Mouse (Mus musculus) limb, embryonic 11.5 days (tissue): ENCODE measurements around the gene Pla1a. TPM values are rescaled to one million over a fixed set of nuclear protein-coding genes. Genes with fewer than 3 reads are reported as not detected.

Source experiments
- ATAC-seq: fragments of 200-750 bp; cut with Nextera tagmentation; 2 replicates; pipeline ENCODE4 v1.8.0; 2017; ENCODE audit warnings: low read depth; ENCODE audit not compliant: insufficient number of reproducible peaks, low FRiP score, low TSS enrichment
- DNase-seq: peaks from one replicate; pipeline ENCODE4 v3.0.0-alpha.2; 2015; ENCODE audit warnings: low spot score
- H3K27ac ChIP-seq: fragments of 300-500 bp; sonication (generic); replicated peaks from 2 replicates; pipeline ENCODE4 v1.5.1; 2014; ENCODE audit warnings: low read depth, mild to moderate bottlenecking, low read length
- H3K27me3 ChIP-seq: fragments of 300-500 bp; sonication (generic); 2 replicates; pipeline ENCODE4 v1.6.1; 2014; ENCODE audit warnings: mild to moderate bottlenecking, low read length, mixed read lengths; ENCODE audit not compliant: control insufficient read depth, insufficient read depth
- H3K36me3 ChIP-seq: fragments of 300-500 bp; sonication (generic); 2 replicates; pipeline ENCODE4 v1.6.1; 2014; ENCODE audit warnings: mild to moderate bottlenecking, low read length, moderate library complexity, mixed read lengths; ENCODE audit not compliant: control insufficient read depth, insufficient read depth
- H3K4me1 ChIP-seq: fragments of 300-500 bp; sonication (generic); 2 replicates; pipeline ENCODE4 v1.6.1; 2014; ENCODE audit warnings: low read length, mixed read lengths; ENCODE audit not compliant: control insufficient read depth, insufficient read depth
- H3K4me2 ChIP-seq: fragments of 300-500 bp; sonication (generic); 2 replicates; pipeline ENCODE4 v1.6.1; 2014; ENCODE audit warnings: low read depth, mild to moderate bottlenecking, moderate library complexity; ENCODE audit not compliant: severe bottlenecking
- H3K4me3 ChIP-seq: fragments of 300-500 bp; sonication (generic); 2 replicates; pipeline ENCODE4 v1.5.1; 2014; ENCODE audit warnings: low read depth, low read length
- H3K9ac ChIP-seq: fragments of 300-500 bp; sonication (generic); 2 replicates; pipeline ENCODE4 v1.6.1; 2014; ENCODE audit warnings: mild to moderate bottlenecking, low read length
- H3K9me3 ChIP-seq: fragments of 300-500 bp; sonication (generic); 2 replicates; pipeline ENCODE4 v1.6.1; 2016; ENCODE audit warnings: low read length; ENCODE audit not compliant: control insufficient read depth
- WGBS: fragments of 180-500 bp; shearing (Covaris S2); extraction: QIAGEN DNeasy Blood & Tissue Kit; methylation state at CpG from one replicate; pipeline ENCODE4 v1.1.7; 2014; 5-methylcytosine and 5-hydroxymethylcytosine counted together
- polyA plus RNA-seq: library from polyadenylated mRNA; unstranded; fragments of >200 nt; fragmentation: Nextera tagmentation; extraction: Ambion mirVana; gene quantifications from 2 replicates; pipeline ENCODE4 v1.2.1, GENCODE M21; 2014

Pla1a gene
- polyA plus RNA-seq, 1 experiment from 2014 or later: 0.07 TPM

- no peaks in the 10 kb centered on the region for H3K27me3 ChIP-seq
- H3K27ac ChIP-seq: no peak overlapping the region
- H3K9ac ChIP-seq: no peak overlapping the region
- H3K4me2 ChIP-seq: no peak overlapping the region
- DNase-seq (no peak), ATAC-seq (no peak)
- H3K9me3 ChIP-seq: no peaks in the 10 kb centered on the region
- H3K4me3 ChIP-seq: no peak overlapping the region
- peaks cover 2% of the 10 kb centered on the region for H3K36me3 ChIP-seq
- WGBS: 79% methylated on average over 7 of the region's 7 CpGs
- H3K4me1 ChIP-seq: peaks cover 4% of the 10 kb centered on the region
Observed at GRCm38 (mm10) chr16:38350361-38350855, 82.5 kb downstream of the Pla1a start.

GRCm38 (mm10) chr16:38349881-38350280 is 83.1 kb downstream of the Pla1a start:
- no peak overlapping the region for H3K4me2 ChIP-seq
- 89% methylated on average over 2 of the region's 2 CpGs for WGBS
- H3K27me3 ChIP-seq: no peaks in the 10 kb centered on the region
- no peak overlapping the region for H3K27ac ChIP-seq
- peaks cover 4% of the 10 kb centered on the region for H3K4me1 ChIP-seq
- DNase-seq: no peak
- H3K4me3 ChIP-seq: no peak overlapping the region
- no peak for ATAC-seq
- H3K36me3 ChIP-seq: peaks cover 2% of the 10 kb centered on the region
- H3K9ac ChIP-seq: no peak overlapping the region
- no peaks in the 10 kb centered on the region for H3K9me3 ChIP-seq

GRCm38 (mm10) chr16:38348217-38348761 is 84.7 kb downstream of the Pla1a start:
- Histone ChIP-seq H3K4me1 (peaks cover 4% of the 10 kb centered on the region), H3K27me3 (no peaks in the 10 kb centered on the region), H3K4me3 (no peak overlapping the region), H3K9me3 (no peaks in the 10 kb centered on the region), H3K36me3 (peaks cover 2% of the 10 kb centered on the region), H3K27ac (no peak overlapping the region), H3K9ac (no peak overlapping the region), H3K4me2 (no peak overlapping the region)
- WGBS: 92% methylated on average over 9 of the region's 9 CpGs
- DNase-seq (no peak), ATAC-seq (no peak)

GRCm38 (mm10) chr16:38347588-38347987 is 85.4 kb downstream of the Pla1a start:
- peak overlapping the region; percentile 59 for H3K4me3 ChIP-seq
- peak overlapping the region; percentile 46 for H3K4me2 ChIP-seq
- H3K9ac ChIP-seq: no peak overlapping the region
- H3K4me1 ChIP-seq: peaks cover 4% of the 10 kb centered on the region
- no peaks in the 10 kb centered on the region for H3K27me3 ChIP-seq
- H3K36me3 ChIP-seq: peaks cover 2% of the 10 kb centered on the region
- DNase-seq (no peak), ATAC-seq (no peak)
- no peaks in the 10 kb centered on the region for H3K9me3 ChIP-seq
- no peak overlapping the region for H3K27ac ChIP-seq
- WGBS: 69% methylated on average over 6 of the region's 6 CpGs

GRCm38 (mm10) chr16:38346529-38347325 is 86.2 kb downstream of the Pla1a start, which contains the start of the genes Cox17 and Gm21987:
TSS of gene Cox17 (plus strand) at chr16:38346991.
TSS of gene Gm21987 (plus strand) at chr16:38347040.
- ATAC-seq: peak; percentile 94
- no peaks in the 10 kb centered on the region for H3K9me3 ChIP-seq
- peaks cover 4% of the 10 kb centered on the region for H3K4me1 ChIP-seq
- H3K36me3 ChIP-seq: peaks cover 2% of the 10 kb centered on the region
- DNase-seq: peak; percentile 90
- H3K9ac ChIP-seq: peak within 1 kb of the TSS; percentile 84
- no peaks in the 10 kb centered on the region for H3K27me3 ChIP-seq
- WGBS: 3% methylated on average over 35 of the region's 35 CpGs
- H3K27ac ChIP-seq: no peak within 1 kb of the TSS; the same call in 1 of the 2 replicates
- H3K4me2 ChIP-seq: peak within 1 kb of the TSS; percentile 46
- H3K4me3 ChIP-seq: peak within 1 kb of the TSS; percentile 59

Other genes starting within 250 kb of the Pla1a start
- gene Nr1i2, start 138.3 kb downstream of the Pla1a start, polyA plus RNA-seq: not detected in 2 replicates
- 0.10 and 0.20 TPM in 2 replicates for gene Maats1, start 91.0 kb downstream of the Pla1a start, polyA plus RNA-seq
- gene Cox17, start 86.2 kb downstream of the Pla1a start, polyA plus RNA-seq: 107 and 118 TPM in 2 replicates
- gene Gm21987, start 86.1 kb downstream of the Pla1a start, polyA plus RNA-seq: not detected in 2 replicates
- gene Popdc2, start 70.9 kb downstream of the Pla1a start, polyA plus RNA-seq: 0.75 and 1.8 TPM in 2 replicates
- 135 and 141 TPM in 2 replicates for gene Adprh, start 19.6 kb upstream of the Pla1a start, polyA plus RNA-seq
- gene Cd80, start 22.4 kb upstream of the Pla1a start, polyA plus RNA-seq: 0.21 and 0.34 TPM in 2 replicates
- gene Timmdc1, start 89.5 kb upstream of the Pla1a start, polyA plus RNA-seq: 25.1 and 28.9 TPM in 2 replicates
- 72.9 and 78.9 TPM in 2 replicates for gene Poglut1, start 117.1 kb upstream of the Pla1a start, polyA plus RNA-seq
- gene Tmem39a, start 125.6 kb upstream of the Pla1a start, polyA plus RNA-seq: 131 and 135 TPM in 2 replicates